Mouse (Mus musculus): ENCODE data around the gene Atf6. TPM values are rescaled to one million over a fixed set of nuclear protein-coding genes. Genes with fewer than 3 reads are reported as not detected.
A peak's percentile ranks its signal among the peaks of the same experiment; 100 is the strongest.

The Atf6 gene
- total and polyA plus RNA-seq, 3 experiments, result 33.8 to 47.0 (median 35.3) TPM

DNA sequence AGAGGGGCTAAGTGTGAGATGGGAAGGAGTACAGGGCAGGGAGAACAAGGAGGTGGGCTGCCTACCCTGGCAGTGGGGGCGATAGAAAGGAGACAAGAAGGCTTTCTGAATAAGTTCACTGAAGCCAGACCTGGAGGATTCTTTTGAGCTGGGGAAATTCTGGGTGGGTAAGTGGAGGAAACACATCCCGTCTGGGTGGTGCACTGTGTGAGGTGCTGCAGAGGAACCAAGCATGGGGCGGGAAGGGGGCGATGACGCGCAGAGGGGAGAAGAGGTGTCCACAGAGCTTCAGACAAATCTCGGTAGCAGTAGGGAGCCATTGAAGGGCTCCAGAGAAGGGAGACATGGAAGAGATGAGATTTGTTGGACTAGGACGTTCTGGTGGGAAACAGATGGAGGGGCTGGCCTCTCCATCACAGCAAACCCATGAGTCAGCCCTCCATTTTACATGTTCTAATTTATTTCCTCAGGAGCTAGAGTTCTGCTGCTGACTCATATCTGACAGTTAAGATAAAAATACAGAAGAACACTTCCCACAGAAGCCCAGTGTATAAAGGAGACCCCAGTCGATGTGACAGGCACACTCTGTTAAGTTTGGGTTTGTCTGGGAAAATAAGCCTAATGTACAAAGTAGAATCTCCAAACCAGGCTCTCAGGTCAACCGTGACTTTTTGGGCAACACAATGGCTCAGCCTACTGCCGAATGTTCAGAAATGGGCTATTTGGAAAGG, 135.5 kb downstream of the Atf6 start:
- in situ Hi-C loops (cut with MboI; ENCODE audit: low pct_ligation_motif_present, low pct_unique_long_range_greater_than_20kb, low sequenced_read_pairs), result no loop called here
- H3K36me3 ChIP-seq (replicated peaks in 1 of 2; ENCODE audit: control insufficient read depth in 1 of 2, insufficient read depth in 1 of 2, low read length in 1 of 2), result peaks cover 9 to 49% of the 10 kb centered on the region in 2 experiments
- H3K79me2 ChIP-seq (replicated peaks; ENCODE audit: control insufficient read depth, extremely low read depth, insufficient read depth, poor library complexity, severe bottlenecking), result peaks cover 8% of the 10 kb centered on the region
- H3K4me1 ChIP-seq (ENCODE audit: control insufficient read depth in 1 of 2, insufficient read depth in 2 of 2), result peaks cover 20 to 75% of the 10 kb centered on the region in 2 experiments
- TF ChIP-seq CTCF (conservative IDR thresholded peaks at IDR 0.05 in 1 of 2, IDR thresholded peaks at IDR 0.05 in 1 of 2; ENCODE audit: low read depth in 2 of 2, low read length in 2 of 2) (no peak), EP300 (IDR thresholded peaks at IDR 0.05; ENCODE audit: low read length) (peak; percentile 56), JUND (conservative IDR thresholded peaks at IDR 0.05; ENCODE audit: low read depth, low read length) (0 out of 2 replicates have a peak, but pooled peaks have one; percentile 9), IRF4 (IDR thresholded peaks at IDR 0.05; ENCODE audit: low read depth, low read length) (0 out of 2 replicates have a peak, but pooled peaks have one; percentile 18)
- no peak overlapping the region for H3K9ac ChIP-seq (ENCODE audit: insufficient read depth, low read depth)
- 0 out of 2 replicates have a peak overlapping the region, but pooled peaks have one; percentile 2 for H3K4me2 ChIP-seq (ENCODE audit: insufficient read depth, low read depth, poor library complexity, severe bottlenecking)
- H3K9me3 ChIP-seq (replicated peaks; ENCODE audit: low read length), result no peaks in the 10 kb centered on the region
- DNase-seq (ENCODE audit: extremely low read depth), result no peak
- dilution Hi-C loops (cut with MboI; ENCODE audit: extremely low pct_ligation_motif_present, extremely low pct_unique_long_range_greater_than_20kb, low sequenced_read_pairs), result no loop called here
- H3K4me3 ChIP-seq (replicated peaks in 1 of 3; ENCODE audit: low read depth in 2 of 3, low read length in 2 of 3, poor library complexity in 1 of 3), result no peak overlapping the region
- no peaks in the 10 kb centered on the region for H3K27me3 ChIP-seq (replicated peaks)
- peak overlapping the region; percentile 39 for H3K27ac ChIP-seq (ENCODE audit: insufficient read depth, low read depth)

DNA sequence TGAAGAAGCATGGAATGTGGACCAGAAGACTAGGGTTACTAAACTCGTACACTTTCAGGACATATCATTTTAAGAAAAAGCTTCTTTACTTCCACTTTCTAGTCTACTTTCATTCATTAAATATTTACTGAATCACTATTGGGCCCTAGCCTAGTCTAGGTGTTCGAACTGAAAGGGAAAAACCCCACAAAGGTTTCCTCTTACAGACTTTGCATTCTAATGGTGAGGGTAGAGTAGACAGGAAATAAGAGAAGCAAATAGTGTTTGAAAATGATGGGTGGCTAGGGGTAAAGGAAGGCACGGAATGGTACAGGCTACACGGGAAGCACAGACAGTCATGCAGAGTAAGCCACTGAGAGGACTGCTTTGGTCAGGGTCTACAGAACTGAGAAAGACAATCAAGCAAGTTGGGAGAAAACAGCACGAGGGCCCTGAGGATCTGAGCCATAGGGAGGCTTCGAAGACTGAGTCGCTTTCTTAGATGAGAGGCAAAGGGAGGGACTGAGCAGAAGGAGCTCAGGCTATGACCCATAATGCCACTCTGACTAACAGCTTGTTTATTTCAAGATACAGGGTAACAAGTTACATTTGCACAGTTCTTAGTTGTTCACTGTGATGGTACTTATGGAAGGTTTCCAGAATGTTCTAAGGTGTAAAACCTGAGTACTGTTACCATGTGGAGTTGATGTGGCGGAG, 138.2 kb downstream of the Atf6 start:
- Histone ChIP-seq H3K4me2 (ENCODE audit: insufficient read depth, low read depth, poor library complexity, severe bottlenecking) (peak overlapping the region; percentile 91), H3K9ac (ENCODE audit: insufficient read depth, low read depth) (0 out of 2 replicates have a peak overlapping the region, but pooled peaks have one; percentile 45), H3K27ac (ENCODE audit: insufficient read depth, low read depth) (peak overlapping the region; percentile 98), H3K27me3 (replicated peaks) (no peaks in the 10 kb centered on the region), H3K36me3 (replicated peaks in 1 of 2; ENCODE audit: control insufficient read depth in 1 of 2, insufficient read depth in 1 of 2, low read length in 1 of 2) (peaks cover 16 to 43% of the 10 kb centered on the region in 2 experiments), H3K79me2 (replicated peaks; ENCODE audit: control insufficient read depth, extremely low read depth, insufficient read depth, poor library complexity, severe bottlenecking) (peaks cover 10% of the 10 kb centered on the region), H3K9me3 (replicated peaks; ENCODE audit: low read length) (no peaks in the 10 kb centered on the region), H3K4me3 (replicated peaks in 1 of 3; ENCODE audit: low read depth in 2 of 3, low read length in 2 of 3, poor library complexity in 1 of 3) (no peak overlapping the region), H3K4me1 (ENCODE audit: control insufficient read depth in 1 of 2, insufficient read depth in 2 of 2) (peaks cover 20 to 91% of the 10 kb centered on the region in 2 experiments)
- DNase-seq (ENCODE audit: extremely low read depth), result peak; percentile 86
- dilution Hi-C loops (cut with MboI; ENCODE audit: extremely low pct_ligation_motif_present, extremely low pct_unique_long_range_greater_than_20kb, low sequenced_read_pairs) (no loop called here), in situ Hi-C loops (cut with MboI; ENCODE audit: low pct_ligation_motif_present, low pct_unique_long_range_greater_than_20kb, low sequenced_read_pairs) (no loop called here)
- no peak for TF ChIP-seq PAX5 (IDR thresholded peaks at IDR 0.05; ENCODE audit: low read length)
- no peak for TF ChIP-seq JUND (conservative IDR thresholded peaks at IDR 0.05; ENCODE audit: low read depth, low read length)
- no peak for TF ChIP-seq KAT2A (IDR thresholded peaks at IDR 0.05; ENCODE audit: insufficient replicate concordance, low read length)
- peak; percentile 37; the same call in 1 of the 2 replicates for TF ChIP-seq ELF1 (IDR thresholded peaks at IDR 0.05; ENCODE audit: low read depth, low read length)
- TF ChIP-seq EP300 (IDR thresholded peaks at IDR 0.05; ENCODE audit: low read length), result peak; percentile 44; the same call in 1 of the 2 replicates
- no peak for TF ChIP-seq NRF1 (IDR thresholded peaks at IDR 0.05; ENCODE audit: low read depth, low read length)
- peak; percentile 55 for TF ChIP-seq IRF4 (IDR thresholded peaks at IDR 0.05; ENCODE audit: low read depth, low read length)
- TF ChIP-seq MEF2A (IDR thresholded peaks at IDR 0.05; ENCODE audit: borderline replicate concordance, low read depth, low read length), result peak; percentile 47; the same call in 1 of the 2 replicates
- peak; percentile 37; the same call in 1 of the 2 replicates for TF ChIP-seq TBP (conservative IDR thresholded peaks at IDR 0.05; ENCODE audit: low read depth, low read length)
- no peak for TF ChIP-seq ZMIZ1 (IDR thresholded peaks at IDR 0.05; ENCODE audit: low read depth, low read length)
- peak; percentile 35; the same call in 1 of the 2 replicates for TF ChIP-seq POLR2A (IDR thresholded peaks at IDR 0.05; ENCODE audit: low read depth, low read length)
- no peak for TF ChIP-seq JUN (IDR thresholded peaks at IDR 0.05; ENCODE audit: insufficient read depth, low read depth, low read length)
- no peak; the same call in 1 of the 2 replicates for TF ChIP-seq ETS1 (conservative IDR thresholded peaks at IDR 0.05; ENCODE audit: low read depth, low read length)
- TF ChIP-seq MAZ (IDR thresholded peaks at IDR 0.05; ENCODE audit: low read depth, low read length), result no peak
- 0 out of 2 replicates have a peak, but pooled peaks have one; percentile 56 for TF ChIP-seq MYC (IDR thresholded peaks at IDR 0.05; ENCODE audit: low read depth, low read length)
